Mouse (Mus musculus): ENCODE measurements around the gene Luc7l2. TPM values are rescaled to one million over a fixed set of nuclear protein-coding genes. Genes with fewer than 3 reads are reported as not detected.

Gene Luc7l2
- polyA plus RNA-seq, 1 experiment from 2014 or later: 43.1 TPM

DNA sequence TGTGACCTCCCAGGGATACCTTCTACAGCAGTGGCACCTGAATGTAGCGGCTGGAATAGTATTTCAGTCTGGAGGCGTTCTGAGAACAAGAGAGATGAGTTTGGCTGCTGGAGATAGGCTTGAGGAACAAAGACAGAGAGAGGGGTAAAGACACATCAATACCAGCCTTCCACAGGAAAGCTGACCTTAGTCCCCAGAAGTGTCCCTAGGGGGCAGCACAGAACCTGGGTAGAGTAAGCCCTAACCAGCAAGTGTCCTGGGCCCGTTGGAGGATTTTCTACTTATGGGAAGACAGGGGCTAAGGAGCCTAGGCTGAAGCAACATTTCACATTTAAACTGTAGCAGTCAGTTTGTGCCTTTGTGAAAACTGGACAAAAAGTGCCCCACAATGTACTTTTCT, 98.4 kb downstream of the Luc7l2 start:
- no peaks in the 10 kb centered on the region for H3K4me1 ChIP-seq (ENCODE audit: control insufficient read depth, insufficient read depth, low read length)
- no peak overlapping the region for H3K4me2 ChIP-seq
- H3K4me3 ChIP-seq (ENCODE audit: low read depth, low read length): no peak overlapping the region
- no peak for ATAC-seq (replicated peaks; ENCODE audit: insufficient number of reproducible peaks, low FRiP score, low TSS enrichment)
- WGBS (ENCODE audit: insufficient replicate concordance): 56% methylated on average over 3 of the region's 3 CpGs
- no peaks in the 10 kb centered on the region; the same call in 1 of the 2 replicates for H3K9me3 ChIP-seq (replicated peaks; ENCODE audit: control insufficient read depth, low read length)
- H3K9ac ChIP-seq (ENCODE audit: low read depth, low read length): no peak overlapping the region
- H3K27ac ChIP-seq (ENCODE audit: low read depth, low read length): no peak overlapping the region
- H3K36me3 ChIP-seq (ENCODE audit: control insufficient read depth, insufficient read depth, low read length): no peaks in the 10 kb centered on the region
- peaks cover 3% of the 10 kb centered on the region; the same call in 1 of the 2 replicates for H3K27me3 ChIP-seq (ENCODE audit: control insufficient read depth, insufficient read depth, low read length)

DNA sequence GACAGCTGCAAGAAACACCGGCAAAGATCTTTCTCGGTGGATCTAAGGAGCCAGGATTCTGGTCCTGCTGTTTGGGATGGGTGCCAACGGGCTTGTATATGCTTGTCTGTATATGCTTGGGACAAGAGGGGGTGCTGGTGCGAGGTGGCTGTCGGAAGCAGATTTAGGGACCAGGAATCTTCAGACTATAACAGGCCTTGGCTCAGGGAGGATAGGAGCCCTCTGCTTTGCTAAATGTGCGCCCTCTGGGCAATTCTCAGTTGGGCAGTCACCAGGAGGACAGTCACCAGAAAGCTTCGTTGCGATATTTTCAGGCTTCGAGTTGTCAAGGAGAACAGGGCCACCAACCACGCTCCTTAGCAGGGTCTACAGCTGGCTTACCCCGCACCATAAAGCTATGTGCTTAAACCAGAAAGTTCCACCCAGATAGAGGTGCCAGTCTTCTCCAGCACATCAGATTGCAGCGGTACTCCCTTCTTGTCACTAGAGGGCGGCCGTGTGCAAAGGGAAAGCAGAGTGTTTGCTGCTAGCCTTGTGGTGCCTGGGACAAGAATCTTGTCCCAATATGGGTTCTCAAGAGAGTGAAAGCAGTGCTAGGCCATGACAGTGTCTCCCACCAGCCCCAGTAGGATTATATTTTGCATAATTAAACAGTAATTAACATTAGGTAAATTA, 99.3 kb downstream of the Luc7l2 start:
- no peak for ATAC-seq (replicated peaks; ENCODE audit: insufficient number of reproducible peaks, low FRiP score, low TSS enrichment)
- H3K4me3 ChIP-seq (ENCODE audit: low read depth, low read length): no peak overlapping the region
- H3K27me3 ChIP-seq (ENCODE audit: control insufficient read depth, insufficient read depth, low read length): no peaks in the 10 kb centered on the region
- no peak overlapping the region for H3K27ac ChIP-seq (ENCODE audit: low read depth, low read length)
- no peak overlapping the region for H3K4me2 ChIP-seq
- H3K9ac ChIP-seq (ENCODE audit: low read depth, low read length): no peak overlapping the region
- H3K36me3 ChIP-seq (ENCODE audit: control insufficient read depth, insufficient read depth, low read length): no peaks in the 10 kb centered on the region
- H3K9me3 ChIP-seq (replicated peaks; ENCODE audit: control insufficient read depth, low read length): no peaks in the 10 kb centered on the region; the same call in 1 of the 2 replicates
- 42% methylated on average over 14 of the region's 14 CpGs for WGBS (ENCODE audit: insufficient replicate concordance)
- H3K4me1 ChIP-seq (ENCODE audit: control insufficient read depth, insufficient read depth, low read length): no peaks in the 10 kb centered on the region

Small RNA genes lying within 50 kb of the gene (microRNA-seq; reads per million reads assigned to microRNA genes)
- not detected for gene Mir7670 (ENCODE audit: borderline number of aligned reads)

Other genes starting within 250 kb of the Luc7l2 start
- 8.0 and 11.3 TPM in 2 replicates for gene Zc3hav1, start 196.7 kb upstream of the Luc7l2 start, polyA plus RNA-seq (2014; fragmentation: Nextera tagmentation; extraction: Ambion mirVana)
- 3.3 and 3.6 TPM in 2 replicates for gene Ttc26, start 169.9 kb upstream of the Luc7l2 start, polyA plus RNA-seq (2014; fragmentation: Nextera tagmentation; extraction: Ambion mirVana)
- 10.1 and 15.1 TPM in 2 replicates for gene Ubn2, start 117.4 kb upstream of the Luc7l2 start, polyA plus RNA-seq (2014; fragmentation: Nextera tagmentation; extraction: Ambion mirVana)
- 189 and 195 TPM in 2 replicates for gene Fmc1, start 17.8 kb upstream of the Luc7l2 start, polyA plus RNA-seq (2014; fragmentation: Nextera tagmentation; extraction: Ambion mirVana)
- gene Klrg2, start 85.9 kb downstream of the Luc7l2 start, polyA plus RNA-seq (2014; fragmentation: Nextera tagmentation; extraction: Ambion mirVana): 0.14 and 0.31 TPM in 2 replicates
- gene Clec2l, start 111.7 kb downstream of the Luc7l2 start, polyA plus RNA-seq (2014; fragmentation: Nextera tagmentation; extraction: Ambion mirVana): 0.80 and 1.1 TPM in 2 replicates

Measured in heart, embryonic 11.5 days (tissue).